Mouse (Mus musculus): Measurements from ENCODE around the gene Esyt1. TPM values are rescaled to one million over a fixed set of nuclear protein-coding genes. Genes with fewer than 3 reads are reported as not detected.
A peak's percentile ranks its signal among the peaks of the same experiment; 100 is the strongest.
"Not testable (repeated sequence)": the region's sequence is repeated elsewhere in the genome, so short reads cannot be mapped to it uniquely, and the experiment has no call there.

Gene Esyt1
- polyA plus RNA-seq (2012; rRNA removed): 94.9 and 97.2 TPM in 2 replicates

- WGBS: under 1% methylated on average over 37 of the region's 37 CpGs
- peak; percentile 89 for DNase-seq
- TF ChIP-seq CTCF (IDR thresholded peaks at IDR 0.05; ENCODE audit: insufficient read depth, low read length) (no peak), POLR2A (IDR thresholded peaks at IDR 0.05; ENCODE audit: borderline replicate concordance, extremely low read depth, low read depth, low read length) (peak; percentile 82; the same call in 1 of the 2 replicates)
- H3K4me1 ChIP-seq (ENCODE audit: control insufficient read depth, insufficient read depth, low read length): peaks cover 4% of the 10 kb centered on the region; the same call in 1 of the 2 replicates
- H3K4me3 ChIP-seq (replicated peaks; ENCODE audit: extremely low read depth, low read depth, low read length): peak within 1 kb of the TSS; percentile 79
These were observed at the start of gene Esyt1 for GRCm38 (mm10) chr10:128525671-128526308. TSS of gene Esyt1 (minus strand) at chr10:128525871.

- H3K4me1 ChIP-seq (ENCODE audit: control insufficient read depth, insufficient read depth, low read length): no peaks in the 10 kb centered on the region
- WGBS: 84% methylated on average over 2 of the region's 2 CpGs
- TF ChIP-seq CTCF (IDR thresholded peaks at IDR 0.05; ENCODE audit: insufficient read depth, low read length) (peak; percentile 50), POLR2A (IDR thresholded peaks at IDR 0.05; ENCODE audit: borderline replicate concordance, extremely low read depth, low read depth, low read length) (no peak)
- DNase-seq: no peak
- no peak overlapping the region for H3K4me3 ChIP-seq (replicated peaks; ENCODE audit: extremely low read depth, low read depth, low read length)
These were observed 49.4 kb upstream of the Esyt1 start for GRCm38 (mm10) chr10:128575063-128575462.

- no peaks in the 10 kb centered on the region for H3K4me1 ChIP-seq (ENCODE audit: control insufficient read depth, insufficient read depth, low read length)
- TF ChIP-seq CTCF (IDR thresholded peaks at IDR 0.05; ENCODE audit: insufficient read depth, low read length) (no peak), POLR2A (IDR thresholded peaks at IDR 0.05; ENCODE audit: borderline replicate concordance, extremely low read depth, low read depth, low read length) (peak; percentile 88; the same call in 1 of the 2 replicates)
- under 1% methylated on average over 58 of the region's 58 CpGs for WGBS
- H3K4me3 ChIP-seq (replicated peaks; ENCODE audit: extremely low read depth, low read depth, low read length): peak within 1 kb of the TSS; percentile 86
- peak; percentile 96 for DNase-seq
These were observed 40.3 kb upstream of the Esyt1 start, which contains the start of gene Pa2g4 for GRCm38 (mm10) chr10:128565788-128566531. TSS of gene Pa2g4 (minus strand) at chr10:128565987.

- Histone ChIP-seq H3K4me3 (replicated peaks; ENCODE audit: extremely low read depth, low read depth, low read length) (peak overlapping the region; percentile 86), H3K4me1 (ENCODE audit: control insufficient read depth, insufficient read depth, low read length) (no peaks in the 10 kb centered on the region)
- 0% methylated on average over 46 of the region's 46 CpGs for WGBS
- no peak for DNase-seq
- TF ChIP-seq CTCF (IDR thresholded peaks at IDR 0.05; ENCODE audit: insufficient read depth, low read length): no peak
- TF ChIP-seq POLR2A (IDR thresholded peaks at IDR 0.05; ENCODE audit: borderline replicate concordance, extremely low read depth, low read depth, low read length): no peak
These were observed 39.6 kb upstream of the Esyt1 start for GRCm38 (mm10) chr10:128565206-128565787.

GRCm38 (mm10) chr10:128563544-128563943, 37.9 kb upstream of the Esyt1 start:
- WGBS: 80% methylated on average over 6 of the region's 6 CpGs
- TF ChIP-seq POLR2A (IDR thresholded peaks at IDR 0.05; ENCODE audit: borderline replicate concordance, extremely low read depth, low read depth, low read length) (no peak), CTCF (IDR thresholded peaks at IDR 0.05; ENCODE audit: insufficient read depth, low read length) (no peak)
- Histone ChIP-seq H3K4me3 (replicated peaks; ENCODE audit: extremely low read depth, low read depth, low read length) (no peak overlapping the region), H3K4me1 (ENCODE audit: control insufficient read depth, insufficient read depth, low read length) (no peaks in the 10 kb centered on the region)
- no peak for DNase-seq

- TF ChIP-seq POLR2A (IDR thresholded peaks at IDR 0.05; ENCODE audit: borderline replicate concordance, extremely low read depth, low read depth, low read length): no peak
- TF ChIP-seq CTCF (IDR thresholded peaks at IDR 0.05; ENCODE audit: insufficient read depth, low read length): no peak
- WGBS: 91% methylated on average over 6 of the region's 6 CpGs
These were observed 31.3 kb upstream of the Esyt1 start for GRCm38 (mm10) chr10:128556963-128557362.

GRCm38 (mm10) chr10:128556286-128556685, 30.6 kb upstream of the Esyt1 start:
- TF ChIP-seq POLR2A (IDR thresholded peaks at IDR 0.05; ENCODE audit: borderline replicate concordance, extremely low read depth, low read depth, low read length) (no peak), CTCF (IDR thresholded peaks at IDR 0.05; ENCODE audit: insufficient read depth, low read length) (no peak)
- no peak overlapping the region for H3K4me3 ChIP-seq (replicated peaks; ENCODE audit: extremely low read depth, low read depth, low read length)
- DNase-seq: no peak
- H3K4me1 ChIP-seq (ENCODE audit: control insufficient read depth, insufficient read depth, low read length): no peaks in the 10 kb centered on the region

More at GRCm38 (mm10) chr10:128556963-128557362, 31.3 kb upstream of the Esyt1 start:
- DNase-seq: no peak
- Histone ChIP-seq H3K4me1 (ENCODE audit: control insufficient read depth, insufficient read depth, low read length) (no peaks in the 10 kb centered on the region), H3K4me3 (replicated peaks; ENCODE audit: extremely low read depth, low read depth, low read length) (no peak overlapping the region)

GRCm38 (mm10) chr10:128555567-128555966, 29.9 kb upstream of the Esyt1 start:
- H3K4me3 ChIP-seq (replicated peaks; ENCODE audit: extremely low read depth, low read depth, low read length); H3K4me1 ChIP-seq (ENCODE audit: control insufficient read depth, insufficient read depth, low read length); DNase-seq: not testable (repeated sequence)
- WGBS: 84% methylated on average over 1 of the region's 1 CpGs

- not testable (repeated sequence) for DNase-seq; H3K4me3 ChIP-seq (replicated peaks; ENCODE audit: extremely low read depth, low read depth, low read length)
- 86% methylated on average over 11 of the region's 11 CpGs for WGBS
These were observed 24.6 kb upstream of the Esyt1 start for GRCm38 (mm10) chr10:128550144-128550823.

GRCm38 (mm10) chr10:128549682-128550057, 24.0 kb upstream of the Esyt1 start:
- DNase-seq; H3K4me1 ChIP-seq (ENCODE audit: control insufficient read depth, insufficient read depth, low read length); H3K4me3 ChIP-seq (replicated peaks; ENCODE audit: extremely low read depth, low read depth, low read length): not testable (repeated sequence)
- 56% methylated on average over 6 of the region's 6 CpGs for WGBS

More at GRCm38 (mm10) chr10:128550144-128550823, 24.6 kb upstream of the Esyt1 start:
- not testable (repeated sequence) for H3K4me1 ChIP-seq (ENCODE audit: control insufficient read depth, insufficient read depth, low read length)
